Mouse (Mus musculus) limb, embryonic 10.5 days (tissue): ENCODE measurements around the gene Pde7b. TPM values are rescaled to one million over a fixed set of nuclear protein-coding genes. Genes with fewer than 3 reads are reported as not detected.

Source experiments
- DNase-seq: peaks from one replicate; pipeline ENCODE4 v3.0.0-alpha.2; 2017; ENCODE audit warnings: low spot score
- H3K27ac ChIP-seq: fragments of 300-500 bp; sonication (generic); 2 replicates; pipeline ENCODE4 v1.5.1; 2016; ENCODE audit warnings: mild to moderate bottlenecking
- H3K27me3 ChIP-seq: fragments of 300-500 bp; sonication (generic); 2 replicates; pipeline ENCODE4 v1.6.1; 2016; ENCODE audit warnings: low read depth, mild to moderate bottlenecking; ENCODE audit not compliant: poor library complexity, severe bottlenecking
- H3K36me3 ChIP-seq: fragments of 300-500 bp; sonication (generic); 2 replicates; pipeline ENCODE4 v1.6.1; 2016; ENCODE audit warnings: mild to moderate bottlenecking, moderate library complexity
- H3K4me1 ChIP-seq: fragments of 300-500 bp; sonication (generic); 2 replicates; pipeline ENCODE4 v1.6.1; 2016
- H3K4me3 ChIP-seq: fragments of 300-500 bp; sonication (generic); 2 replicates; pipeline ENCODE4 v1.5.1; 2016; ENCODE audit warnings: mild to moderate bottlenecking, moderate library complexity
- H3K9me3 ChIP-seq: fragments of 300-500 bp; sonication (generic); replicated peaks from 2 replicates; pipeline ENCODE4 v1.6.1; 2016; ENCODE audit warnings: mild to moderate bottlenecking
- WGBS: fragments of 180-500 bp; shearing (Covaris S2); methylation state at CpG from one replicate; pipeline ENCODE4 v1.1.7; 2016; 5-methylcytosine and 5-hydroxymethylcytosine counted together
- polyA plus RNA-seq: library from polyadenylated mRNA; unstranded; fragments of >200 nt; fragmentation: Nextera tagmentation; extraction: Ambion mirVana; gene quantifications from 2 replicates; pipeline ENCODE4 v1.2.1, GENCODE M21; 2016

Pde7b gene
- polyA plus RNA-seq, 1 experiment from 2014 or later = 2.1 TPM

GRCm38 (mm10) chr10:20490775-20491174 is 234.1 kb downstream of the Pde7b start:
- Histone ChIP-seq H3K36me3 (no peaks in the 10 kb centered on the region), H3K27ac (no peak overlapping the region), H3K27me3 (no peaks in the 10 kb centered on the region), H3K4me1 (peaks cover 6% of the 10 kb centered on the region), H3K4me3 (no peak overlapping the region), H3K9me3 (no peaks in the 10 kb centered on the region)
- DNase-seq = no peak
- 59% methylated on average over 1 of the region's 1 CpGs for WGBS

- 80% methylated on average over 8 of the region's 8 CpGs for WGBS
- H3K4me3 ChIP-seq = no peak overlapping the region
- H3K27me3 ChIP-seq = no peaks in the 10 kb centered on the region
- no peaks in the 10 kb centered on the region for H3K9me3 ChIP-seq
- peaks cover 6% of the 10 kb centered on the region for H3K4me1 ChIP-seq
- H3K27ac ChIP-seq = no peak overlapping the region
- DNase-seq = no peak
- no peaks in the 10 kb centered on the region for H3K36me3 ChIP-seq
These were observed 234.6 kb downstream of the Pde7b start for GRCm38 (mm10) chr10:20490281-20490680.

GRCm38 (mm10) chr10:20486461-20487253 is 238.2 kb downstream of the Pde7b start:
- Histone ChIP-seq H3K27me3 (no peaks in the 10 kb centered on the region), H3K27ac (no peak overlapping the region), H3K9me3 (no peaks in the 10 kb centered on the region), H3K4me3 (no peak overlapping the region), H3K36me3 (no peaks in the 10 kb centered on the region), H3K4me1 (peaks cover 9% of the 10 kb centered on the region)
- 69% methylated on average over 19 of the region's 19 CpGs for WGBS
- no peak for DNase-seq

GRCm38 (mm10) chr10:20485816-20486215 is 239.1 kb downstream of the Pde7b start:
- Histone ChIP-seq H3K27me3 (no peaks in the 10 kb centered on the region), H3K27ac (no peak overlapping the region), H3K9me3 (no peaks in the 10 kb centered on the region), H3K4me1 (peaks cover 11% of the 10 kb centered on the region), H3K36me3 (no peaks in the 10 kb centered on the region), H3K4me3 (no peak overlapping the region)
- no peak for DNase-seq
- WGBS = 82% methylated on average over 3 of the region's 3 CpGs

- DNase-seq = no peak
- WGBS = 85% methylated on average over 8 of the region's 8 CpGs
These were observed 245.4 kb downstream of the Pde7b start for GRCm38 (mm10) chr10:20479481-20479880.

GRCm38 (mm10) chr10:20478456-20478855 is 246.4 kb downstream of the Pde7b start:
- no peak overlapping the region for H3K27ac ChIP-seq
- H3K9me3 ChIP-seq = no peaks in the 10 kb centered on the region
- H3K36me3 ChIP-seq = no peaks in the 10 kb centered on the region
- DNase-seq = no peak
- H3K4me1 ChIP-seq = 0 out of 2 replicates have a peak, but pooled peaks cover 5% of the 10 kb centered on the region
- WGBS = 78% methylated on average over 8 of the region's 8 CpGs
- H3K4me3 ChIP-seq = no peak overlapping the region
- H3K27me3 ChIP-seq = no peaks in the 10 kb centered on the region

More at GRCm38 (mm10) chr10:20479481-20479880, 245.4 kb downstream of the Pde7b start:
- Histone ChIP-seq H3K27me3 (no peaks in the 10 kb centered on the region), H3K9me3 (no peaks in the 10 kb centered on the region), H3K27ac (no peak overlapping the region), H3K36me3 (no peaks in the 10 kb centered on the region), H3K4me3 (no peak overlapping the region), H3K4me1 (0 out of 2 replicates have a peak, but pooled peaks cover 5% of the 10 kb centered on the region)

- Histone ChIP-seq H3K4me1 (no peaks in the 10 kb centered on the region), H3K4me3 (no peak overlapping the region), H3K27ac (no peak overlapping the region), H3K27me3 (no peaks in the 10 kb centered on the region), H3K9me3 (no peaks in the 10 kb centered on the region), H3K36me3 (no peaks in the 10 kb centered on the region)
- DNase-seq = no peak
- 76% methylated on average over 7 of the region's 7 CpGs for WGBS
These were observed 250.0 kb downstream of the Pde7b start for GRCm38 (mm10) chr10:20474831-20475230.

GRCm38 (mm10) chr10:20474036-20474435 is 250.8 kb downstream of the Pde7b start:
- no peak for DNase-seq
- Histone ChIP-seq H3K36me3 (no peaks in the 10 kb centered on the region), H3K4me3 (no peak overlapping the region), H3K27ac (no peak overlapping the region), H3K27me3 (no peaks in the 10 kb centered on the region), H3K9me3 (no peaks in the 10 kb centered on the region), H3K4me1 (no peaks in the 10 kb centered on the region)
- 78% methylated on average over 9 of the region's 9 CpGs for WGBS

- Histone ChIP-seq H3K9me3 (no peaks in the 10 kb centered on the region), H3K4me1 (no peaks in the 10 kb centered on the region), H3K27ac (no peak overlapping the region), H3K27me3 (no peaks in the 10 kb centered on the region), H3K36me3 (no peaks in the 10 kb centered on the region), H3K4me3 (no peak overlapping the region)
- whole genome bisulfite sequencing = 81% methylated on average over 5 of the region's 5 CpGs
- DNase-seq = no peak
These were observed 251.4 kb downstream of the Pde7b start for GRCm38 (mm10) chr10:20473505-20473904.

- Histone ChIP-seq H3K4me1 (no peaks in the 10 kb centered on the region), H3K27me3 (no peaks in the 10 kb centered on the region), H3K36me3 (no peaks in the 10 kb centered on the region), H3K27ac (no peak overlapping the region), H3K4me3 (no peak overlapping the region), H3K9me3 (no peaks in the 10 kb centered on the region)
- no peak for DNase-seq
- WGBS = 90% methylated on average over 8 of the region's 8 CpGs
These were observed 252.9 kb downstream of the Pde7b start for GRCm38 (mm10) chr10:20472007-20472406.

GRCm38 (mm10) chr10:20464631-20465030 is 260.2 kb downstream of the Pde7b start:
- Histone ChIP-seq H3K4me3 (no peak overlapping the region), H3K27ac (no peak overlapping the region), H3K9me3 (no peaks in the 10 kb centered on the region), H3K36me3 (no peaks in the 10 kb centered on the region), H3K27me3 (no peaks in the 10 kb centered on the region), H3K4me1 (peaks cover 8% of the 10 kb centered on the region)
- 82% methylated on average over 3 of the region's 3 CpGs for WGBS
- no peak for DNase-seq

GRCm38 (mm10) chr10:20463941-20464340 is 260.9 kb downstream of the Pde7b start:
- Histone ChIP-seq H3K9me3 (no peaks in the 10 kb centered on the region), H3K4me3 (no peak overlapping the region), H3K27me3 (no peaks in the 10 kb centered on the region), H3K27ac (no peak overlapping the region), H3K36me3 (no peaks in the 10 kb centered on the region), H3K4me1 (peaks cover 8% of the 10 kb centered on the region)
- WGBS = 82% methylated on average over 1 of the region's 1 CpGs
- DNase-seq = no peak

GRCm38 (mm10) chr10:20462596-20462995 is 262.3 kb downstream of the Pde7b start:
- H3K36me3 ChIP-seq = no peaks in the 10 kb centered on the region
- H3K9me3 ChIP-seq = no peaks in the 10 kb centered on the region
- 80% methylated on average over 4 of the region's 4 CpGs for WGBS
- H3K27me3 ChIP-seq = no peaks in the 10 kb centered on the region
- no peak overlapping the region for H3K27ac ChIP-seq
- peaks cover 8% of the 10 kb centered on the region for H3K4me1 ChIP-seq
- DNase-seq = no peak
- H3K4me3 ChIP-seq = no peak overlapping the region
